Mouse (Mus musculus) ES-E14 (cell line): ENCODE results near the gene Ulk4.

Experiments
- CHD2 ChIP-seq: IDR thresholded peaks from 2 replicates; pipeline ENCODE4 v1.6.1; 2014; ENCODE audit warnings: mild to moderate bottlenecking, low read depth, low read length, inconsistent platforms
- MAFK ChIP-seq: IDR thresholded peaks from 2 replicates; pipeline ENCODE4 v1.6.1; 2014; ENCODE audit warnings: mild to moderate bottlenecking, low read depth, low read length, inconsistent platforms; ENCODE audit not compliant: insufficient read depth
- ZNF384 ChIP-seq: IDR thresholded peaks from 2 replicates; pipeline ENCODE4 v1.6.1; 2012; ENCODE audit warnings: low read depth, low read length, inconsistent platforms

GRCm38 (mm10) chr9:121058116-121058515 is 218.9 kb downstream of the Ulk4 start:
- TF ChIP-seq CHD2 (no peak), MAFK (no peak), ZNF384 (no peak)
